ENCODE assay signal across 8 mouse cellular contexts in the genomic region with DNA sequence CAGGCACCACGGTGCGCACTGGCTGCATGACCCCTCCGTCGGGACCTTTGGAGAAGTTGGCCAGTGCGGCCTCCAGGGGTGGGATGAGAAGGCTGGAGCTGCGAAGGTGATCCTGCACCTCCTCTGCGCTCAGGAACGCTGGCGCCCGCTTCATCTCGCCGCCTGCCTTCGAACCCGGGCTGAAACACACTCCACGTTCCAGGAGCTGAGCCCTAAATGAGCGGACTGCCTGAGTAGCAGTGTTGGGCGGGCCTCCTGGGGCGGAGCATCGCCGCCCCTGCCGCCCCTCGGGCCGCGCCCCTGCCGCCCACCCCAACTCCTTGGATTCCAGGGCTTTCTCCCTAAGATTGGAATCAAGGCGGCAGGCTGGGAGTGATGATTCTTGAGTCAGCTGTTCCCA. TPM values are rescaled to one million over a fixed set of nuclear protein-coding genes. Genes with fewer than 3 reads are reported as not detected.
DNase-seq lines count a peak whose midpoint lies in the region; ATAC-seq and TF ChIP-seq lines count a peak whose summit lies in the region.

A gene (minus strand): TSS at position 341 of the 400 bp plus-strand sequence.

- TF ChIP-seq CTCF in stomach, postnatal 0 days (IDR thresholded peaks at IDR 0.05; ENCODE audit: low read depth), result no peak

- H3K4me2 ChIP-seq in kidney, embryonic 14.5 days (replicated peaks; ENCODE audit: low read depth, low read length), result peak within 1 kb of the TSS; percentile 59
- peak within 1 kb of the TSS; percentile 63 for H3K4me2 ChIP-seq in embryonic facial prominence, embryonic 12.5 days (replicated peaks)
- H3K4me2 ChIP-seq in lung, embryonic 16.5 days (ENCODE audit: low read depth, low read length), result peak within 1 kb of the TSS; percentile 54
- peak within 1 kb of the TSS; percentile 45 for H3K4me2 ChIP-seq in stomach, postnatal 0 days (replicated peaks; ENCODE audit: low read depth)

- peaks cover 10% of the 10 kb centered on the region for H3K27me3 ChIP-seq in kidney, embryonic 14.5 days (ENCODE audit: control insufficient read depth, insufficient read depth, low read length)
- 0 out of 2 replicates have a peak, but pooled peaks cover 10% of the 10 kb centered on the region for H3K27me3 ChIP-seq in embryonic facial prominence, embryonic 12.5 days
- peaks cover 19% of the 10 kb centered on the region for H3K27me3 ChIP-seq in lung, embryonic 16.5 days (ENCODE audit: control insufficient read depth, insufficient read depth, low read depth, low read length)
- peaks cover 2% of the 10 kb centered on the region; the same call in 1 of the 2 replicates for H3K27me3 ChIP-seq in stomach, postnatal 0 days (ENCODE audit: control insufficient read depth, insufficient read depth, low read length)

- no peak for DNase-seq in kidney, adult 18-20 months
- peak; percentile 17 for DNase-seq in kidney, postnatal 10 days
- no peak for DNase-seq in stomach, postnatal 0 days (ENCODE audit: low spot score)
- DNase-seq in cerebellum, postnatal 36 days, result no peak
- no peak for DNase-seq in cerebellum, adult 18-20 months

- H3K4me3 ChIP-seq in kidney, embryonic 14.5 days (ENCODE audit: low read length), result peak within 1 kb of the TSS; percentile 42
- peak within 1 kb of the TSS; percentile 39 for H3K4me3 ChIP-seq in embryonic facial prominence, embryonic 12.5 days
- peak within 1 kb of the TSS; percentile 33 for H3K4me3 ChIP-seq in lung, embryonic 16.5 days (ENCODE audit: low read length)
- peak within 1 kb of the TSS; percentile 15 for H3K4me3 ChIP-seq in stomach, postnatal 0 days (ENCODE audit: low read depth, low read length)

- WGBS in kidney, embryonic 14.5 days, result 1% methylated on average over 25 of the region's 26 CpGs
- 1% methylated on average over 26 of the region's 26 CpGs for WGBS in embryonic facial prominence, embryonic 12.5 days
- WGBS in lung, embryonic 16.5 days, result 2% methylated on average over 26 of the region's 26 CpGs
- 2% methylated on average over 26 of the region's 26 CpGs for WGBS in stomach, postnatal 0 days

- H3K9me3 ChIP-seq in kidney, embryonic 14.5 days (ENCODE audit: control insufficient read depth, low read length), result no peaks in the 10 kb centered on the region
- H3K9me3 ChIP-seq in embryonic facial prominence, embryonic 12.5 days, result no peaks in the 10 kb centered on the region
- no peaks in the 10 kb centered on the region for H3K9me3 ChIP-seq in lung, embryonic 16.5 days (ENCODE audit: control insufficient read depth, low read length)
- H3K9me3 ChIP-seq in stomach, postnatal 0 days (ENCODE audit: control insufficient read depth, low read length), result no peaks in the 10 kb centered on the region

- peak; percentile 37; the same call in 1 of the 2 replicates for ATAC-seq in kidney, embryonic 14.5 days (ENCODE audit: low FRiP score, low TSS enrichment)
- no peak for ATAC-seq in embryonic facial prominence, embryonic 12.5 days (ENCODE audit: insufficient number of reproducible peaks, insufficient read depth, low FRiP score, low TSS enrichment)
- ATAC-seq in lung, embryonic 16.5 days (ENCODE audit: low read depth), result no peak
- no peak for ATAC-seq in stomach, postnatal 0 days (ENCODE audit: low FRiP score, low TSS enrichment)

- H3K27ac ChIP-seq in kidney, embryonic 14.5 days (ENCODE audit: low read depth, low read length), result 0 out of 2 replicates have a peak within 1 kb of the TSS, but pooled peaks have one; percentile 4
- H3K27ac ChIP-seq in embryonic facial prominence, embryonic 12.5 days, result 0 out of 2 replicates have a peak within 1 kb of the TSS, but pooled peaks have one; percentile 25
- H3K27ac ChIP-seq in lung, embryonic 16.5 days (ENCODE audit: low read length), result no peak within 1 kb of the TSS
- H3K27ac ChIP-seq in stomach, postnatal 0 days (replicated peaks), result no peak within 1 kb of the TSS

- no peak for TF ChIP-seq EP300 in stomach, postnatal 0 days (optimal IDR thresholded peaks at IDR 0.05)

- H3K36me3 ChIP-seq in kidney, embryonic 14.5 days (ENCODE audit: control insufficient read depth, insufficient read depth, low read length), result no peaks in the 10 kb centered on the region
- no peaks in the 10 kb centered on the region for H3K36me3 ChIP-seq in embryonic facial prominence, embryonic 12.5 days
- H3K36me3 ChIP-seq in lung, embryonic 16.5 days (ENCODE audit: control insufficient read depth, insufficient read depth, low read length), result no peaks in the 10 kb centered on the region
- H3K36me3 ChIP-seq in stomach, postnatal 0 days (ENCODE audit: control insufficient read depth, insufficient read depth, low read length), result no peaks in the 10 kb centered on the region

- 0 out of 2 replicates have a peak, but pooled peaks cover 7% of the 10 kb centered on the region for H3K4me1 ChIP-seq in kidney, embryonic 14.5 days (ENCODE audit: control insufficient read depth, insufficient read depth, low read length)
- peaks cover 9% of the 10 kb centered on the region; the same call in 1 of the 2 replicates for H3K4me1 ChIP-seq in embryonic facial prominence, embryonic 12.5 days
- H3K4me1 ChIP-seq in lung, embryonic 16.5 days (replicated peaks; ENCODE audit: control insufficient read depth, insufficient read depth, low read length), result peaks cover 10% of the 10 kb centered on the region
- H3K4me1 ChIP-seq in stomach, postnatal 0 days (replicated peaks; ENCODE audit: control insufficient read depth, insufficient read depth), result no peaks in the 10 kb centered on the region

- peak within 1 kb of the TSS; percentile 44 for H3K9ac ChIP-seq in kidney, embryonic 14.5 days (ENCODE audit: low read depth, low read length)
- H3K9ac ChIP-seq in embryonic facial prominence, embryonic 12.5 days, result peak within 1 kb of the TSS; percentile 45
- H3K9ac ChIP-seq in lung, embryonic 16.5 days (ENCODE audit: low read length), result no peak within 1 kb of the TSS; the same call in 1 of the 2 replicates
- 0 out of 2 replicates have a peak within 1 kb of the TSS, but pooled peaks have one; percentile 8 for H3K9ac ChIP-seq in stomach, postnatal 0 days (ENCODE audit: low read length)

RNA-seq across cellular contexts. Expression of the gene that starts here (rescaled TPM):
- 88.9 and 94.2 TPM in 2 replicates for polyA plus RNA-seq in kidney, embryonic 14.5 days (2014; fragmentation: Nextera tagmentation; extraction: Ambion mirVana)
- polyA plus RNA-seq in embryonic facial prominence, embryonic 12.5 days (2016; fragmentation: Nextera tagmentation; extraction: Ambion mirVana), result 77.7 and 109 TPM in 2 replicates
- polyA plus RNA-seq in lung, embryonic 16.5 days (2015; fragmentation: Nextera tagmentation; extraction: Ambion mirVana), result 3.1 and 3.5 TPM in 2 replicates
- 4.6 and 5.0 TPM in 2 replicates for polyA plus RNA-seq in stomach, postnatal 0 days (2015; fragmentation: Nextera tagmentation; extraction: Ambion mirVana)

Comparison
In these comparisons a context has a peak if more than half of its experiments do, and no peak if none do; other contexts are left out.
1. RNA of the gene that starts here (polyA plus RNA-seq): 77.7 to 109 TPM in embryonic facial prominence, embryonic 12.5 days and 88.9 to 94.2 TPM in kidney, embryonic 14.5 days; 4.6 to 5.0 TPM in stomach, postnatal 0 days and 3.1 to 3.5 TPM in lung, embryonic 16.5 days; every median in the first group is over 10 times any median in the second.
2. H3K27ac ChIP-seq: peak in kidney, embryonic 14.5 days (single experiment) and embryonic facial prominence, embryonic 12.5 days (single experiment); none in lung, embryonic 16.5 days (single experiment) and stomach, postnatal 0 days (single experiment).
3. Peak in every context shown above with its lines, with median percentiles within 50 percentile points of each other: H3K4me2 ChIP-seq and H3K4me3 ChIP-seq.